Mouse (Mus musculus): ENCODE measurements around the gene Afmid. TPM values are rescaled to one million over a fixed set of nuclear protein-coding genes. Genes with fewer than 3 reads are reported as not detected.

The Afmid gene
- total and polyA plus RNA-seq, 3 experiments, result 2.5 to 11.8 (median 3.2) TPM

DNA sequence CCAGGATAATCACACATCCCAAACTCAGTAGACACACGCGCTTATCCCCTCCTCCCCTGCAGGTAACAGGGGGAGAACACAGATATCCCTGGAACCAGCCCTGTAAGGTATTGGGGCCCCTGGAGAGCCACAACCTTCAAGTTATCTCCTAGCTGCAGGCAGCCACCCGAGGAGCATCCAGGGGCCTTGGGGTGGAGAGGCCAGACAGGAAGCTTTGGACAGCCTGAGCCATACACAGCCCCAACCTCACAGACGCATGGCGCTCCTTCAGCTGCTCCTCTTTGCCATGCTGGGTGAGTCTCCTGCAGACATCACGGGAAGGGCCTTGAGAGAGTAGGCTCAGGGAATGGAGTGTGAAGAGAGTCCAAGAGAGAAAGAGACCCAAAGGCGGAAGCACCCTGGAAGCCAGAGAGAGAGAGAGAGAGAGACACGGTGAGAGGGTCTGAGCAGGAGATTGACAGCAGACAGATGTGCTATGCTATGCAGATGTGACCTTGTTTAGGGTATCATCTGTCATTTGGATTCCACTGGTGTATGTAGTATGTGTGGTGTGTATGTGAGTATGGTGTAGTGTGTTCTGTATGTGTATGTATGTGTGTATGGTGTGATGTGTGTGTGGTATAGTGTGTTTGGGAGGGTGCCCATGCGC is 28.1 kb upstream of the Afmid start, which contains the start of gene 6030468B19Rik:
TSS of gene 6030468B19Rik (plus strand) at position 150 of the 649 bp plus-strand sequence.
- intact Hi-C loops (cut with DNase I), result no loop called here
- Histone ChIP-seq H3K36me3 (ENCODE audit: control insufficient read depth, insufficient read depth, low read length) (no peaks in the 10 kb centered on the region), H3K27me3 (ENCODE audit: control insufficient read depth, insufficient read depth, low read length) (no peaks in the 10 kb centered on the region), H3K27ac (no peak within 1 kb of the TSS), H3K4me1 (ENCODE audit: control insufficient read depth, insufficient read depth, low read length) (no peaks in the 10 kb centered on the region), H3K9ac (ENCODE audit: low read depth, low read length) (no peak within 1 kb of the TSS), H3K4me3 (no peak within 1 kb of the TSS), H3K79me2 (replicated peaks; ENCODE audit: control insufficient read depth, insufficient read depth, low read length) (no peaks in the 10 kb centered on the region)
- no peak for TF ChIP-seq CTCF (IDR thresholded peaks at IDR 0.05)
- no peak for TF ChIP-seq EP300 (IDR thresholded peaks at IDR 0.05; ENCODE audit: insufficient read depth, low read depth, low read length)
- no peak for TF ChIP-seq POLR2A (IDR thresholded peaks at IDR 0.05; ENCODE audit: insufficient read depth, low read depth, low read length)
- DNase-seq, result no peak
- 59% methylated on average over 9 of the region's 9 CpGs for WGBS

- intact Hi-C loops (cut with DNase I), result no loop called here
- H3K27ac ChIP-seq, result no peak overlapping the region
- no peak for TF ChIP-seq POLR2A (IDR thresholded peaks at IDR 0.05; ENCODE audit: insufficient read depth, low read depth, low read length)
- no peak for TF ChIP-seq EP300 (IDR thresholded peaks at IDR 0.05; ENCODE audit: insufficient read depth, low read depth, low read length)
- TF ChIP-seq CTCF (IDR thresholded peaks at IDR 0.05), result no peak
- no peak overlapping the region for H3K9ac ChIP-seq (ENCODE audit: low read depth, low read length)
- no peak overlapping the region for H3K4me3 ChIP-seq
- 32% methylated on average over 2 of the region's 2 CpGs for WGBS
- no peaks in the 10 kb centered on the region for H3K36me3 ChIP-seq (ENCODE audit: control insufficient read depth, insufficient read depth, low read length)
- no peaks in the 10 kb centered on the region for H3K4me1 ChIP-seq (ENCODE audit: control insufficient read depth, insufficient read depth, low read length)
- no peaks in the 10 kb centered on the region for H3K27me3 ChIP-seq (ENCODE audit: control insufficient read depth, insufficient read depth, low read length)
- no peaks in the 10 kb centered on the region for H3K79me2 ChIP-seq (replicated peaks; ENCODE audit: control insufficient read depth, insufficient read depth, low read length)
- DNase-seq, result no peak
Measured at GRCm38 (mm10) chr11:117798160-117798541, 27.6 kb upstream of the Afmid start.

- DNase-seq, result no peak
- WGBS, result 56% methylated on average over 5 of the region's 5 CpGs
- Histone ChIP-seq H3K4me1 (ENCODE audit: control insufficient read depth, insufficient read depth, low read length) (no peaks in the 10 kb centered on the region), H3K4me3 (no peak overlapping the region), H3K79me2 (replicated peaks; ENCODE audit: control insufficient read depth, insufficient read depth, low read length) (no peaks in the 10 kb centered on the region), H3K27ac (no peak overlapping the region), H3K9ac (ENCODE audit: low read depth, low read length) (no peak overlapping the region), H3K36me3 (ENCODE audit: control insufficient read depth, insufficient read depth, low read length) (no peaks in the 10 kb centered on the region), H3K27me3 (ENCODE audit: control insufficient read depth, insufficient read depth, low read length) (no peaks in the 10 kb centered on the region)
- intact Hi-C loops (cut with DNase I), result no loop called here
- TF ChIP-seq EP300 (IDR thresholded peaks at IDR 0.05; ENCODE audit: insufficient read depth, low read depth, low read length) (no peak), CTCF (IDR thresholded peaks at IDR 0.05) (no peak), POLR2A (IDR thresholded peaks at IDR 0.05; ENCODE audit: insufficient read depth, low read depth, low read length) (no peak)
Measured at GRCm38 (mm10) chr11:117799174-117799573, 26.6 kb upstream of the Afmid start.

- H3K79me2 ChIP-seq (replicated peaks; ENCODE audit: control insufficient read depth, insufficient read depth, low read length), result no peaks in the 10 kb centered on the region
- H3K4me3 ChIP-seq, result no peak overlapping the region
- no peak for DNase-seq
- H3K36me3 ChIP-seq (ENCODE audit: control insufficient read depth, insufficient read depth, low read length), result no peaks in the 10 kb centered on the region
- no peaks in the 10 kb centered on the region for H3K4me1 ChIP-seq (ENCODE audit: control insufficient read depth, insufficient read depth, low read length)
- H3K27ac ChIP-seq, result no peak overlapping the region
- TF ChIP-seq CTCF (IDR thresholded peaks at IDR 0.05) (no peak), POLR2A (IDR thresholded peaks at IDR 0.05; ENCODE audit: insufficient read depth, low read depth, low read length) (no peak), EP300 (IDR thresholded peaks at IDR 0.05; ENCODE audit: insufficient read depth, low read depth, low read length) (no peak)
- WGBS, result 88% methylated on average over 7 of the region's 7 CpGs
- no peaks in the 10 kb centered on the region for H3K27me3 ChIP-seq (ENCODE audit: control insufficient read depth, insufficient read depth, low read length)
- intact Hi-C loops (cut with DNase I), result no loop called here
- H3K9ac ChIP-seq (ENCODE audit: low read depth, low read length), result no peak overlapping the region
Measured at GRCm38 (mm10) chr11:117800038-117800437, 25.7 kb upstream of the Afmid start.

GRCm38 (mm10) chr11:117801650-117802049 is 24.1 kb upstream of the Afmid start:
- Histone ChIP-seq H3K36me3 (ENCODE audit: control insufficient read depth, insufficient read depth, low read length) (no peaks in the 10 kb centered on the region), H3K4me1 (ENCODE audit: control insufficient read depth, insufficient read depth, low read length) (no peaks in the 10 kb centered on the region), H3K4me3 (no peak overlapping the region), H3K27me3 (ENCODE audit: control insufficient read depth, insufficient read depth, low read length) (no peaks in the 10 kb centered on the region), H3K27ac (no peak overlapping the region), H3K79me2 (replicated peaks; ENCODE audit: control insufficient read depth, insufficient read depth, low read length) (no peaks in the 10 kb centered on the region), H3K9ac (ENCODE audit: low read depth, low read length) (no peak overlapping the region)
- intact Hi-C loops (cut with DNase I), result no loop called here
- TF ChIP-seq POLR2A (IDR thresholded peaks at IDR 0.05; ENCODE audit: insufficient read depth, low read depth, low read length), result no peak
- TF ChIP-seq EP300 (IDR thresholded peaks at IDR 0.05; ENCODE audit: insufficient read depth, low read depth, low read length), result no peak
- DNase-seq, result no peak
- 85% methylated on average over 7 of the region's 7 CpGs for WGBS

GRCm38 (mm10) chr11:117803166-117803688 is 22.5 kb upstream of the Afmid start:
- H3K79me2 ChIP-seq (replicated peaks; ENCODE audit: control insufficient read depth, insufficient read depth, low read length), result no peaks in the 10 kb centered on the region
- no peaks in the 10 kb centered on the region for H3K36me3 ChIP-seq (ENCODE audit: control insufficient read depth, insufficient read depth, low read length)
- DNase-seq, result no peak
- 78% methylated on average over 3 of the region's 3 CpGs for WGBS
- no peaks in the 10 kb centered on the region for H3K4me1 ChIP-seq (ENCODE audit: control insufficient read depth, insufficient read depth, low read length)
- H3K4me3 ChIP-seq, result no peak overlapping the region
- H3K27me3 ChIP-seq (ENCODE audit: control insufficient read depth, insufficient read depth, low read length), result no peaks in the 10 kb centered on the region
- TF ChIP-seq EP300 (IDR thresholded peaks at IDR 0.05; ENCODE audit: insufficient read depth, low read depth, low read length), result no peak
- TF ChIP-seq POLR2A (IDR thresholded peaks at IDR 0.05; ENCODE audit: insufficient read depth, low read depth, low read length), result no peak
- no peak for TF ChIP-seq CTCF (IDR thresholded peaks at IDR 0.05)
- no peak overlapping the region for H3K27ac ChIP-seq
- H3K9ac ChIP-seq (ENCODE audit: low read depth, low read length), result no peak overlapping the region
- intact Hi-C loops (cut with DNase I), result no loop called here

All from heart, adult 2 months (tissue).